Mouse (Mus musculus) retina, postnatal 1 day (tissue): ENCODE measurements around the gene Plppr2.

Experiments used
- DNase-seq: peaks from one replicate; pipeline ENCODE4 v3.0.0-alpha.2; 2012

The Plppr2 gene

DNA sequence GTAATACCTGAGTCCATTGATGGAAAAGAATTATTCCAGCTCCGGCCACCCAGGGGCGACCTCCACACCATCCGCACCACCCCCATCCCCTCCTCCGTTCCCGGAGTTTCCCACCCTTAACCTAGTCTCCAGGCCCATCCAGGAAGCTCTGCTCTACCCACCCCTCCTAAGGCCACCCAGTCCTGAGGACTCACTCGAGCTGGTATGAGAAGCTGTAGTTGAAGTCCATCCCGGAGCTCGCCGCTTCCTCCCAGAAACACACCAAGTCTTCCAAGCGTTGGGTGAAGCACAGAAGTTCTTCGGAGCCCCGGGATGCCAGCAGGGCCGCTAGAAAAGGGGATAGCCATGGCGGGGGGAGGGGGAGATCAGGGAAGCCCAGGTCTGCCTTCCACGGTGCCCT is 25.2 kb downstream of the Plppr2 start:
- DNase-seq: peak; percentile 25

DNA sequence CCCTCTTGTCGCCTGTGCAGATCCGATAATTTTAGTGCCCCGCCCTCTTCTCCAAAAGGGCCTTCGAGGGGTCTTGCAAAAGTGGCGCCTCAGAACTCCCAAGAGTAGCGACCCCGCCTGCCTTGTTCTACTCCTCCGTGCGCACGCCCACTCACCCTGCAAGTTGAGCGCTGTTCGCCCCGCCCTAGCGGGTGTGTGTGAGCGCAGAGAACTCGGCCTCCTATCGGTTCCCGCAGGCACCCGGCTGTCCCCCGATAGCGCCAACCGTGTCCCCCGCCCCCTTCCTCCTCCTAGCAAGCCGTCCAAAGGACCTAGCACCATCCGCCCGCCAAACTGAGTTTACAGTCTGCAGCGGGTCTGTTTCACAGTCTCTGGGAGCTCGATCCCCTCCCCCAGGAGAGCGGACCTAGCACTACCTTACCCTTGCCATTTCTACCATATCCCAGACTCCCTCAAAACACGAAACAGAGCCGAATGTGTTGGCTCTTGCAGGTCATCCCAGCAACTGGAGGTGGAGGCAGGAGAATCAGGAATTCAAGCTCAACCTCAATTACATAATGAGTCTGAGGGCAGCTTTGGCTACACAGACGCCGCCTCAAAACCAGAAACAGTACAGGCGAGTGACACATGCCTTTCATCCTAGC is 25.7 kb downstream of the Plppr2 start:
- peak; percentile 74 for DNase-seq

DNA sequence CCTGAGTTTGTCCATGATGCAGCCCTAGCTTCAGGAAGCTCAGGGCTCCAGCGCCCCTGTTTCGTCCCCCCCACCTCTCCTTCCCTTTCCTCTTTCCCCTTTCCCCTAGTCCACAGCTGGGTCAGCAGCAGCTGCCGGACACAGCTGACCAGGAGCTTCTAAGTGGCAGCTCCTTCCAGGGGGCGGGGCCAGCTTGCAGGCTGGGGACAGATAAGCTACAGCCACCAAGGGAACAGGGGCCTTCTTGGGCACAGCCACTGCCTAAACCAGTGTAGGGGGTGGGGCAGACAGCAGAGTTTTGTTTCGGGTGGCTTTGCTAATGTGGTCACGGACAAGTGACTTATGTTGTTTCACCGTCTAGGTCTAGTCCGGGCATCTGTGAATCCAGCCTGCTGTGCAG is 26.6 kb downstream of the Plppr2 start, which contains the start of gene Epor:
Gene Epor, minus strand, starts transcription at position 90 of the 400 bp plus-strand sequence.
- DNase-seq: peak; percentile 63

DNA sequence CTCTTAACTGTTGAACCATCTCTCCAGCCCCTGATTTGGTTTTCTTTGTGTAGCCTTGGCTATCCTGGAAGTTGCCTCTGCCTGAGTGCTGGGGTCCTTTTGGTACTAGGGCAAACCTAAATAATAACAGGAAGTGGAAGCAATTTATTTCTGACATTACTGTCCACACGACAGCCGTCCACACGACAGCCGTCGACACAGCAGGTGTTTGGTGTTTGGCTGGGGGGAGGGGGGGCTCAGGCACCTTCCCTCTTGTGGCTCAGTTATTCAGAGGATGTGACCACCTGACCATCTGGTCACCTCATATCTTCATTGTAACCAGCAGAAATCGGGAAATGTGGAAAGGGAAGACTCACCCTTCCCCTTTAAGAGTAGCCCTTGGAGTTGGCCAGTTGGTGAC is 32.0 kb downstream of the Plppr2 start:
- no peak for DNase-seq

DNA sequence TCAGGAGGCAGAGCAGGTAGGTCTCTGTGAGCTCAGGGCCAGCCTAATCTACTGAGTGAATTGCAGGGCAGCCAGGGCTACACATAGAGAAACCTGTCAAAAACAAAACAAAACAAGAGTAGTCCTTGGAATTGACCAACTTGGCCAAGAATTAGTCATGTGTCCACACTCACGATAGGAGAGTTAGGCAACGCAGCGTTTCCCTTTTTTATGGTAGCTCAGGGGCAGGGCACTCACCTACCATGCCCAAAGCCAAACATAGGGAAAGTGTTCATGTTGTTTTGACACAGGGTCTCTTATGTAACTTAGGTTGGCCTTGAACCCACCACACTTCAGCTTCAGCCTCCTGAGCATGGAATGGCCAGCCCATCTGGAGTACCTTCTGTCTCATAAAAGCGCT is 32.5 kb downstream of the Plppr2 start:
- DNase-seq: no peak

DNA sequence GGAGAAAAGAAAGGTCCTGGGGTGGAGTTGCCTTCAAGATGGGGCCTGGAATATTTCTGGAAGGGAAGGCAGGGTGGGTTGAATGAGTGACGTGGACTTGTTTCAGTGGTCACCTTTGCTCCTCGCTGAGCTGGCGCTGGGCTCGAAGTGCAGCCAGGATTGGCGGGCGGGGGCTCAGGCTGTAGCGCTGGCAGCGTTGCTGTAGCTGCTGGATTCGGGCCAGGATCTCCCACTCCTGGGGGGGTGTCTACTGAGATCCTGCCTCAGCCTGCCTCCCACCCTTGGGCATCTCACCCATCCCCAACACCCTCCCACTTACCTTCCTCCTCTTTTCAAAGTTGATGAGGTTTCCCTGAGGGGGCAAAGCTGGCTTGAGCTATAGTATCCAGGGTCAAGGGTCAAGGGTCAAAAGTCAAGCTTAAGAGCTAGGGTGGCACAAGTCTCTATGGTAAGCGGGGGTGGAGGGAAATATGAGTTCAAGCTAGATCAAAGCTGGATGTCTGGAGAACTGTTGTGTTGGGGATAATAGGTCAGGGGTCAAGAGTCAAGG is 39.9 kb downstream of the Plppr2 start:
- DNase-seq: no peak

- no peak for DNase-seq
Measured at GRCm38 (mm10) chr9:21977331-21977730, 40.5 kb downstream of the Plppr2 start.

GRCm38 (mm10) chr9:21977972-21978371 is 41.1 kb downstream of the Plppr2 start:
- no peak for DNase-seq

- no peak for DNase-seq
Measured at GRCm38 (mm10) chr9:21978398-21979128, 41.7 kb downstream of the Plppr2 start.

- peak; percentile 87 for DNase-seq
Measured at GRCm38 (mm10) chr9:21983911-21984310, 47.1 kb downstream of the Plppr2 start.

GRCm38 (mm10) chr9:21987592-21988342 is 50.9 kb downstream of the Plppr2 start:
- no peak for DNase-seq

GRCm38 (mm10) chr9:21988421-21989101 is 51.7 kb downstream of the Plppr2 start:
- DNase-seq: peak; percentile 59

- peak; percentile 75 for DNase-seq
Measured at GRCm38 (mm10) chr9:21989230-21990110, 52.6 kb downstream of the Plppr2 start, which contains the start of gene Rgl3. Rgl3 (minus strand) TSS chr9:21989446.

- no peak for DNase-seq
Measured at GRCm38 (mm10) chr9:21992227-21992626, 55.4 kb downstream of the Plppr2 start.

DNA sequence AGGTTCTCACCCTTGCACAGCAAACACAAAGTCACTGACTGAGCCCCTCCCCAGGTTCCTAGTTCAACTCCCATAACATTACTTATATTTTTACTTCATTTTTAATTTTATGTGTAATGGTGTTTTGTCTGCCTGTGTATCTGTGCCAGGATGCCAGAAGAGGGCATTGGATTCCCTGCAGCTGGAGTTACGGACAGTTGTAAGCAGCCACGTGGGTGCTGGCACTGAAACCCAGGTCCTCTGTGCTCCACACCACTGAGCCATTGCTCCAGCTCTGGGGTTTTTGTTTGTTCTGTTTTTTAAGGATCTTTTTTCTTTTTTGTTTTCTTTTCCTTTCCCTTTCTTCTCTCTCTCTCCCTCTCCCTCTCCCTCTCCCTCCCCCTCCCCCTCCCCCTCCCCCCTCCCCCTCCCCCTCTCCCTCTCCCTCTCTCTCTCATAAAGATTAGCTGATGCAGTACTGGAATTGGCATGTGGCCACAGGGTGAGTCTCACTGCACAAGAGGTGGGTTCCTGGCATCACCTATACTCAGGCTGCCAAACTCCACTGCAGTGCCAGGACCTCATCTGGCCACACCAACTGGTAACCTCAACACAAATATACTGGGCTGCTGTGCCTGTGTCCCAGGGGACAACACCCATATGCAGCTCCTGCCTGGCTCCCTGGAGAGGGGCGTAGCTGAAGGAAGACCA is 59.5 kb downstream of the Plppr2 start:
- DNase-seq: no peak
